Mouse (Mus musculus) MEL (cell line): Measurements from ENCODE around the gene Gm42417.

Experiments used
- CHD2 ChIP-seq: IDR thresholded peaks from 2 replicates; pipeline ENCODE4 v1.6.1; 2011; ENCODE audit warnings: low read length, improper control_type of control experiment
- CTCF ChIP-seq, 3 experiments: IDR thresholded peaks in 2 of 3; conservative IDR thresholded peaks in 1 of 3; 2 replicates each; pipeline ENCODE4 v1.5.1; 2011 to 2012; ENCODE audit warnings: low read length in 3 of 3, low read depth in 2 of 3, mild to moderate bottlenecking in 2 of 3, improper control_type of control experiment in 1 of 3, inconsistent platforms in 1 of 3, mixed read lengths in 1 of 3, moderate library complexity in 1 of 3; ENCODE audit not compliant: control insufficient read depth in 1 of 3, insufficient read depth in 1 of 3, poor library complexity in 1 of 3, severe bottlenecking in 1 of 3
- E2F4 ChIP-seq: IDR thresholded peaks from 2 replicates; pipeline ENCODE4 v1.6.1; 2011; ENCODE audit warnings: low read depth, low read length, improper control_type of control experiment, borderline replicate concordance
- EP300 ChIP-seq, 2 experiments: IDR thresholded peaks; 2 replicates each; pipeline ENCODE4 v1.6.1; 2011; ENCODE audit warnings: improper control_type of control experiment in 2 of 2, low read length in 2 of 2, low read depth in 1 of 2, mild to moderate bottlenecking in 1 of 2
- GATA1 ChIP-seq: IDR thresholded peaks from 2 replicates; pipeline ENCODE4 v1.6.1; 2011; ENCODE audit warnings: low read depth, low read length, improper control_type of control experiment
- MAX ChIP-seq: IDR thresholded peaks from 2 replicates; pipeline ENCODE4 v1.6.1; 2011; ENCODE audit warnings: low read length, improper control_type of control experiment
- POLR2A ChIP-seq, 2 experiments: IDR thresholded peaks; 2 replicates each; pipeline ENCODE4 v1.6.1; 2011 to 2012; ENCODE audit warnings: low read length in 2 of 2, mild to moderate bottlenecking in 2 of 2, control low read depth in 1 of 2, improper control_type of control experiment in 1 of 2, low read depth in 1 of 2, moderate library complexity in 1 of 2; ENCODE audit not compliant: control insufficient read depth in 1 of 2, insufficient read depth in 1 of 2, poor library complexity in 1 of 2
- POLR2AphosphoS2 ChIP-seq: IDR thresholded peaks from 2 replicates; pipeline ENCODE4 v1.6.1; 2011; ENCODE audit warnings: low read length, improper control_type of control experiment
- RAD21 ChIP-seq: IDR thresholded peaks from 2 replicates; pipeline ENCODE4 v1.6.1; 2011; ENCODE audit warnings: mild to moderate bottlenecking, low read depth, low read length, improper control_type of control experiment
- TAL1 ChIP-seq: IDR thresholded peaks from 2 replicates; pipeline ENCODE4 v1.6.1; 2012; ENCODE audit warnings: mild to moderate bottlenecking, inconsistent platforms, low read length, moderate library complexity, mixed read lengths
- TCF12 ChIP-seq: IDR thresholded peaks from 2 replicates; pipeline ENCODE4 v1.6.1; 2014; ENCODE audit warnings: low read depth, mild to moderate bottlenecking, inconsistent platforms, low read length, improper control_type of control experiment, moderate library complexity
- USF1 ChIP-seq: IDR thresholded peaks from 2 replicates; pipeline ENCODE4 v1.6.1; 2014; ENCODE audit warnings: low read depth, mild to moderate bottlenecking, inconsistent platforms, low read length, improper control_type of control experiment, moderate library complexity
- ZNF384 ChIP-seq: IDR thresholded peaks from 2 replicates; pipeline ENCODE4 v1.6.1; 2012; ENCODE audit warnings: low read depth, mild to moderate bottlenecking, inconsistent platforms, low read length, improper control_type of control experiment

- TF ChIP-seq TAL1 (no peak), TCF12 (no peak), RAD21 (no peak), MAX (no peak), ZNF384 (no peak), EP300 (IDR thresholded peaks at IDR 0.05; ENCODE audit: low read depth in 1 of 2, low read length in 2 of 2) (no peak), POLR2A (IDR thresholded peaks at IDR 0.05; ENCODE audit: control insufficient read depth in 1 of 2, insufficient read depth in 1 of 2, low read depth in 1 of 2, low read length in 2 of 2, poor library complexity in 1 of 2) (no peak), CTCF (IDR thresholded peaks at IDR 0.05 in 2 of 3, conservative IDR thresholded peaks at IDR 0.05 in 1 of 3; ENCODE audit: control insufficient read depth in 1 of 3, insufficient read depth in 1 of 3, low read depth in 2 of 3, low read length in 3 of 3, poor library complexity in 1 of 3, severe bottlenecking in 1 of 3) (no peak), CHD2 (no peak), USF1 (no peak), E2F4 (no peak), GATA1 (no peak), POLR2AphosphoS2 (no peak)
Measured at GRCm38 (mm10) chr1:36560903-36561302, 21.7 kb upstream of the Gm42417 start.
